Mouse (Mus musculus) thymus, adult 2 months (tissue): ENCODE results near the gene Med7.

ENCODE experiments used
- CTCF ChIP-seq: fragments of 200-500 bp; IDR thresholded peaks from 2 replicates; pipeline ENCODE4 v1.5.1; 2012; ENCODE audit warnings: mild to moderate bottlenecking, control low read depth, low read length, moderate library complexity, borderline replicate concordance; ENCODE audit not compliant: control insufficient read depth, poor library complexity, insufficient read depth; ENCODE audit errors: extremely low read depth
- POLR2A ChIP-seq: fragments of 200-500 bp; IDR thresholded peaks from 2 replicates; pipeline ENCODE4 v1.6.1; 2012; ENCODE audit warnings: mild to moderate bottlenecking, low read length, control low read depth, moderate library complexity; ENCODE audit not compliant: control insufficient read depth, poor library complexity, insufficient read depth; ENCODE audit errors: extremely low read depth

- TF ChIP-seq CTCF (no peak), POLR2A (no peak)
These were observed 1.4 kb upstream of the Med7 start for GRCm38 (mm10) chr11:46435363-46435762.
